Mouse (Mus musculus) embryo, embryonic 10 days (tissue): ENCODE measurements around the gene Wdr46.

Experiments used
- DNase-seq: peaks from one replicate; pipeline ENCODE4 v3.0.0-alpha.2; 2015; ENCODE audit warnings: low spot score

Gene Wdr46

DNA sequence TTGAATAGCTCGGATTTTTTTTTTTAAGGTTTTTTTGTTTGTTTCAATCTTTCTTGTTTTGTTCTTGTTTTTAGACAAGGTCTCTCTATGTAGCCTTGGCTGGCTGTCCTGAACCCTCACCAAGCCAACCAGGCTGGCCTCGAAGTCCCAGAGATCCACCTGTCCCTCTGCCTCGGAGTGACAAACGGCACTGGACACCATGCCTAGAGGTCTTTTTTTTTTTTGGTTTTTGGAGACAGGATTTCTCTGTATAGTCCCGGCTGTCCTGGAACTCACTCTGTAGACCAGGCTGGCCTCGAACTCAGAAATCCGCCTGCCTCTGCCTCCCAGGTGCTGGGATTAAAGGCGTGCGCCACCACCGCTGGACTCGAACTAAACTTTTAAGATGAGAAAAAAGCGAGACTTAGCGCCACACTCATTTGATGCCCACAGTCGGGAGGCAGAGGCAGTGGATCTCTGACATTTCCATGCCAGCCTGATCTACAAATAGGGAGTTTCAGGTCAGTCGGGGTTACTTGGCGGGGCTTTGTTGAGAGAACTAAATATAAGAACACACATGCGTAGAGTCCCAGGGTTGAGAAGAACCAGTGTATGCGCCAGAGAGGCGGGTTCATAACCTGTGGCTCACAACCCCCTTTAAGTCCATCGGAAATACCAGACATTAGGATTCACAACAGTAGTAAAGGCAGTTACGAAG is 12.1 kb upstream of the Wdr46 start:
- DNase-seq = no peak

GRCm38 (mm10) chr17:33929371-33930279 is 10.8 kb upstream of the Wdr46 start, which contains the start of gene Rgl2:
TSS of gene Rgl2 (plus strand) at chr17:33929543.
- DNase-seq = peak; percentile 95

DNA sequence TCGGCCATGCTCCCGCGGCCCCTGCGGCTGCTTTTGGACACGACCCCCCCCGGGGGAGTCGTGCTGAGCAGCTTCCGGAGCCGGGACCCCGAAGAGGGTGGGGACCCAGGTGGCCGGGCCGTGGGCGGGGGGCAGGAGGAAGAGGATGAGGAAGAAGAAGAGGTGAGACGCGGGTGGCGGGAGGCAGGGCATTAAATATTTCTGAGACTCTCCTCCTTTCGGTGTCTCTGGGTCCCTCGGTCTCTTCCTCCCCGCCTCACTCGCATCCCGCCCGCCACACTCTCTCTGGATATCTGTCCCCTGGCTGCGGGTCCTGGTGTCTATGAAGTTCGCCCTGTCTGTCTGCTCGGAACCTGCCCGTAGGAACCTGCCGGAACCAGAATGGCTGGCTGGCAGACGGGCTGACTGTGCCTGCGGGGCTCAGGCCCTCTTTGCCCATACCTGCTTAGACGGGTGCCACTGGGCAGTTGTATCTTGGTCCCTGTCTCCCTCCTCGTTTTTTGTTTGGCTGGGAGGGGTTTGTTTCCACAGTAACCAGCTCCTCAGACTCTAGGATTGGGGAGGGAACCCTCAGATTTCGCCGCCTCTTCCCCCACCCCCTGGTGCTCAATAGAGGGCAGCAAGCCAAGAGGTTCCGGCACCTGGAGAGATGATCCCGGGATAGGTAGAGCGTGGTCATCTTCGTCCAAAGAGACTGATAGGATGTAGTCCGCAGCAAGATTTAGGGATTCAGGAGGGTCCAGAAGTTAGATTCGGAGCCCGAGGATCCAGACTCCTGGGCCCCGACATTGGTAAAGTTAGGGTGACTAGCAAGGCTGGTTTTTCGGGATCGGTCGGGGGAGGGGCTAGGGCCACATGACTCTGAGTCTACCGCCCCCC is 9.9 kb upstream of the Wdr46 start:
- no peak for DNase-seq

DNA sequence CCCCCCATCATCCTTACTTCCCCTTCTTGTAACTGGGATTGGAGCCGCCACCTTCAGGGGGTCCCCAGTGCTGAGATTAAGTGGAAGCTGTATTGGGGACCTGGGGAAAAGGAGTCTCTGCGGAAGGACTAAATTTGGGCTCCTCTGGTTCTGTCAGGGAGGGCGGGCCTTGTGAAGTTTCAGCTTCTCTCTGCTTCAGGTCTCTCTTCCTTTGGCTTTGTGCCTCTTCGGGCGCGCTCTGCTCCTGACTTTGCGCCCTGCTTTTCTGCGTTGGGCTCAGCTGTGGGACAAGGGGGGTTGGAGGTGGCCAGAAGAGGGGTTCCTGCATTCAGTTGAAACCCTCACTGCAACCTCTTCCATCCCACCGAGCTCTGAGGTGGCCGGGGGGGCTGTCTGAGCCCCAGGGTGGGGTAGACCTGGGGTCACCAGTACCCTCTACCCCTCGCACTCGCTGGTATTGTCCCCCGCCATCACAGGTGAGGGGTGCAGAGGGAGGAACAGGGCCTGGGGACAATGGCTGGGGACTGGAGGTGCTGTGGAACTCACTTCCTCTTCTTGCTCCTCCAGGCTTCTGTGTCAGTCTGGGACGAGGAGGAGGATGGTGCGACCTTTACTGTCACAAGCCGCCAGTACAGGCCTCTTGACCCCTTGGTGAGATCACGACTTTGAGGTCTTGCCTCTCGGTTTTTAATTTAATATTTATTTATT is 9.1 kb upstream of the Wdr46 start:
- no peak for DNase-seq

DNA sequence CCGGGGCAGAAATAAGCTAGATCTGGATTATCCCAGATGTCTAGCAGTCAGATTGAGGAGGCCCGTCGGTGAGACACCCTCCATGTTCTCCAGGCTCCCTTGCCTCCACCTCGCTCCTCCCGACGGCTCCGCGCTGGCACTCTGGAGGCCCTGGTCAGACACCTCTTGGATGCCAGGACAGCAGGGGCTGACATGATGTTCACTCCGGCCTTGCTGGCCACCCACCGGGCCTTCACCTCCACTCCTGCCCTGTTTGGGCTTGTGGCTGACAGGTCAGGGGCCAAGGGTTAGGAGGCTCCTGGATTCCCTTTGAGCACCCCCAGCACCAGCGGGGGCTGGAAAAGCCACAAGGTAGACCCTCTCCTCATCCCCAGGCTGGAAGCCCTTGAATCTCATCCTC is 8.5 kb upstream of the Wdr46 start:
- no peak for DNase-seq

DNA sequence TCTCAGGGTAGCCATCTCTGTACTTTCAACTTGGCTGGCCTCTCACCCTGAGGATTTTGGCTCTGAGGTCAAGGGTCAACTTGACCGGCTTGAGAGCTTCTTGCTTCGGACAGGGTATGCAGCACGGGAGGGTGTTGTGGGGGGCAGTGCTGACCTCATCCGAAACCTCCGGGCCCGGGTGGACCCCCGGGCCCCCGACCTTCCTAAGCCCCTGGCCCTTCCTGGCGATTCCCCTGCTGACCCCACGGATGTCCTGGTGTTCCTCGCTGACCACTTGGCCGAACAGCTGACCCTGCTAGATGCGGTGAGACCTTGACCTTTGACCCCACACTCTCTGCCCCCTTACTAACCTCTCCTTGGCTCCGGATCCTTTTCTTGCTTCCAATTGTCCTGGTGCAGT is 8.0 kb upstream of the Wdr46 start:
- DNase-seq = no peak

DNA sequence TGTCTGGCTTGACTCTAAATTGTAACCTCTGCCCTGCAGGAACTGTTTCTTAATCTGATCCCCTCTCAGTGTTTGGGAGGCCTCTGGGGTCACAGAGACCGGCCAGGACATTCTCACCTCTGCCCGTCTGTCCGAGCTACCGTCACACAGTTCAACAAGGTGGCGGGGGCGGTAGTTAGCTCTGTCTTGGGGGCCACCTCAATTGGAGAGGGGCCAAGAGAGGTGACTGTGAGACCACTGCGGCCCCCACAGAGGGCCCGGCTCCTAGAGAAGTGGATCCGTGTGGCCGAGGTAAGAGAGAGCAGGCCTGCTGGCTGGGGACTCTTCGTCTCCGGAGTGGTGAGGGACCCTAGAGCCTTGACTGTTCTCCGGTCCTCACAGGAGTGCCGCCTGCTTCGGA is 7.5 kb upstream of the Wdr46 start:
- no peak for DNase-seq

- no peak for DNase-seq
Observed at GRCm38 (mm10) chr17:33935422-33936055, 4.9 kb upstream of the Wdr46 start.

GRCm38 (mm10) chr17:33936993-33937392 is 3.5 kb upstream of the Wdr46 start:
- DNase-seq = no peak

GRCm38 (mm10) chr17:33938783-33939182 is 1.7 kb upstream of the Wdr46 start:
- no peak for DNase-seq

GRCm38 (mm10) chr17:33940981-33941380 is 521 bp downstream of the Wdr46 start:
- no peak for DNase-seq

GRCm38 (mm10) chr17:33941381-33941780 is 921 bp downstream of the Wdr46 start:
- no peak for DNase-seq

DNA sequence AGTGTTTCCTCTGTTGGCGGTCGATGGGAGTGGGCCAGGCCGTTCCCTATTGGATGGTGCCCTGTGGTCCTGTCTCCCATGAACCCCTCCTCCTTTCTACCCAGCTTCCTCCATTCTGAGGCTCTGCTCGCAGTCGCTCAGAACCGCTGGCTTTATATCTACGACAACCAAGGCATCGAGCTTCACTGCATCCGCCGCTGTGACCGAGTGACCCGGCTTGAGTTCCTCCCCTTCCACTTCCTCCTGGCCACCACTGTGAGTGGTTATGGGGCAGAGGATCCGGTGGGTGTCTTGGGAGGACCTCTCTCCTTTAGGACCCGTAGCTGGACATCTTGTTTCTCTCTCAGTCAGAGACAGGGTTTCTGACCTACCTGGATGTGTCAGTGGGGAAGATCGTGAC is 3.0 kb downstream of the Wdr46 start:
- no peak for DNase-seq

- DNase-seq = no peak
Observed at GRCm38 (mm10) chr17:33947430-33948089, 7.1 kb downstream of the Wdr46 start.

DNA sequence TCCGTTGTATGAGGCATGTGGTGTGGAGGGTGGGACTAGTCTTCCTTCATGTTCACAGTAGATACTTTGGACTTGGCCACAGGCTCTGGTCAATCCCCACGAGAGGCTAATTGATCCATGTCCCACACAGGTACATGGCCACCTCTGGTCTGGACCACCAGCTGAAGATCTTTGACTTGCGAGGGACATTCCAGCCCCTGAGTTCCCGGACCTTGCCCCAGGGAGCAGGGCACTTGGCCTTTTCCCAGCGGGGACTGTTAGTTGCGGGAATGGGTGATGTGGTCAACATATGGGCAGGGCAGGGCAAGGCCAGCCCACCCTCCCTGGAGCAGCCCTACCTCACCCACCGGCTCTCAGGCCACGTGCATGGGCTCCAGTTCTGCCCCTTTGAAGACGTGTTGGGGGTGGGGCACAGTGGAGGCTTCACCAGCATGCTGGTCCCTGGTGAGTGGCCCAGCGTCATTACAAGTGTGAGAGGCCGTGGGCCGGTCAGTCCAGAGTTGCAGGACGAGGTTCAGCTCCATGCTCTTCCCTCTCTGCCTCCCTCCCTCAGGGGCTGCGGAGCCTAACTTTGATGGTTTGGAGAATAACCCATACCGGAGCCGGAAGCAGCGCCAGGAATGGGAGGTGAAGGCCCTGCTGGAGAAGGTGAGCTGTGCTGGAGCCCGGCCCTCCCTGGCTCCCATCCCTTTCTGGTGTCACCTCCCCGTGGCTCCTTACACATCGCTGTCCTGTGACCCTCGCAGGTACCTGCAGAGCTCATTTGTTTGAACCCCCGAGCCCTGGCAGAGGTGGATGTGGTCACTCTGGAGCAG is 7.8 kb downstream of the Wdr46 start:
- DNase-seq = no peak

GRCm38 (mm10) chr17:33948905-33949537 is 8.6 kb downstream of the Wdr46 start:
- DNase-seq = no peak

DNA sequence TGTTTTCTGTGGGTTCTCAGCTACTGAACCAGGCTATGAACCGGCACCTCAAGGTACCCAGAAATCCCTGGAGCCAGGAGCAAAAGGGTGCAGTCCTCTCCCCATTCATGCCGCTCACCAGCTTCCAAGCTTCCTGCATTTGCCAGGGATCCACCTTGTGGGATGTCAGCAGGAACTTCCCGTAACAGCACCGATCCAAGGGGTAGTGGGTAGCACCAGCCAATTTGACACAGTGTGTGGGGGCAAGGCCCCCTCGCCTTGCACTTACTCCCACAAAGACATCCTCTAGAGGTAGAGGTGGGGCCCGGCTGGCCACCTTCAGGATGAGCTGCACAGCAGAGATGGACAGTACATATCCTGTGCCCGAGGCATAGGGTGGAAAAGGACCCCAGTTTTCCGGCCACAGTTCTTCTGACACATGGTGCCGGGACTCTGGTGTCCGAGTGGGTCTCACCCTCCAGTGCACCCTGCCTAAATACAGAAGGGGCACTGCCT is 9.7 kb downstream of the Wdr46 start:
- no peak for DNase-seq

DNA sequence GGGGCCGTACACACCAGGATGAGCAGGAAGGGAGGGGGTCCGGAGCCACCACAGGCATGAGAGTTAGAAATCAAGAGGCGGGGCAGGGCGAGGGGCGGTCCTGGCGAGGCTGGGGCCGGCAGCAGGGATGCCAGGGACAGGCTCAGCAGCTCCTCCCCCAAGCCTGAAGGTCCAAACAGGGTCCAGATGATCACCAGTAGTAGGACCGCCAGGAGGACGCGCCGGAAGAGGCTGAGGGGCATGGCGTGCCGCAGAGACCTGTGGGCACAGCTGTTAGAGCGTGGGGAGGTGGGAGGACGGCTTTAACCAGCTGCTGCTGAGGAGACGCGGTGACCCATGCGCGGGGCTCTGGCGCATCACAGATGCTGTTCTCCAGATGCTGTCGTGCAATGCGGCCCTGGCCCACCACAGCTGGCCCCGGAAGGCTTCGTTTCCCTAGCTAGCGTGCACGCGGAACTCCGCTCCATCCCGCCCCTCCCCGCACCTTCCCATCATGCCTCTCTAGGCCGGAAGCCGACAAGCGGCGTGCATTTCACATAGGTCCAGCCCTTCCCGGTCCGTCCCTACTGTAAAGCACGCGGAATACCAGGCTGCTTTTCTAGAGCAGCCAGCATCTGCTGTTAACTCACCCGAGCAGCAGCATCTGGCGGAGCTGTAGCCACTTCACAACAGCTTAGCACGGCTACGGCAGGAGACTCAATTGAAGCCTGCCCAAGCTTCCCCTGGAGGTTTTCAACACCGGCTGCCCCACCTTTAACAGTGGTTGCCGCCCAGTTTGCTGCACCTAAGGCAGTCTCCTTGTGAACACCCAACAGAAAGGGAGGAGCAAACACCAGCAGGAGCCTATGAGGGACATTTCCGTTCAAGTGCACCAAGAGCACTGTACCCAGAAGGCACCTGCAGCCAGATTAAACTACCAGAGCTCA is 10.8 kb downstream of the Wdr46 start, which contains the start of gene B3galt4:
Gene B3galt4 (minus strand): TSS at position 468 of the 926 bp plus-strand sequence.
- DNase-seq = peak; percentile 91
